Mouse (Mus musculus) liver, embryonic 13.5 days (tissue): ENCODE data around the gene Zbtb4. TPM values are rescaled to one million over a fixed set of nuclear protein-coding genes. Genes with fewer than 3 reads are reported as not detected.
A peak's percentile ranks its signal among the peaks of the same experiment; 100 is the strongest.

Source experiments
- ATAC-seq: fragments of 200-750 bp; cut with Nextera tagmentation; 2 replicates; pipeline ENCODE4 v1.8.0; 2017; ENCODE audit warnings: low read depth, mild to moderate bottlenecking, moderate number of reproducible peaks, moderate library complexity
- DNase-seq: peaks from one replicate; pipeline ENCODE4 v3.0.0; 2022
- H3K27ac ChIP-seq: fragments of 300-500 bp; sonication (generic); 2 replicates; pipeline ENCODE4 v1.5.1; 2015; ENCODE audit warnings: moderate library complexity, mild to moderate bottlenecking, inconsistent platforms
- H3K27me3 ChIP-seq: fragments of 300-500 bp; sonication (generic); 2 replicates; pipeline ENCODE4 v1.6.1; 2015; ENCODE audit warnings: mild to moderate bottlenecking, inconsistent platforms
- H3K36me3 ChIP-seq: fragments of 300-500 bp; sonication (generic); 2 replicates; pipeline ENCODE4 v1.6.1; 2015; ENCODE audit warnings: mild to moderate bottlenecking, inconsistent platforms
- H3K4me1 ChIP-seq: fragments of 300-500 bp; sonication (generic); replicated peaks from 2 replicates; pipeline ENCODE4 v1.6.1; 2015; ENCODE audit warnings: inconsistent platforms
- H3K4me2 ChIP-seq: fragments of 300-500 bp; sonication (generic); 2 replicates; pipeline ENCODE4 v1.6.1; 2015; ENCODE audit warnings: inconsistent platforms, mild to moderate bottlenecking, moderate library complexity
- H3K4me3 ChIP-seq: fragments of 300-500 bp; sonication (generic); replicated peaks from 2 replicates; pipeline ENCODE4 v1.5.1; 2015; ENCODE audit warnings: mild to moderate bottlenecking, inconsistent platforms
- H3K9ac ChIP-seq: fragments of 300-500 bp; sonication (generic); 2 replicates; pipeline ENCODE4 v1.6.1; 2015; ENCODE audit warnings: mild to moderate bottlenecking, inconsistent platforms
- H3K9me3 ChIP-seq: fragments of 300-500 bp; sonication (generic); replicated peaks from 2 replicates; pipeline ENCODE4 v1.6.1; 2016; ENCODE audit warnings: inconsistent platforms
- WGBS: fragments of 180-500 bp; shearing (Covaris S2); methylation state at CpG from one replicate; pipeline ENCODE4 v1.1.7; 2015; ENCODE audit not compliant: insufficient replicate concordance; 5-methylcytosine and 5-hydroxymethylcytosine counted together
- polyA plus RNA-seq: library from polyadenylated mRNA; unstranded; fragments of >200 nt; fragmentation: Nextera tagmentation; extraction: Ambion mirVana; gene quantifications from 2 replicates; pipeline ENCODE4 v1.2.1, GENCODE M21; 2015

Zbtb4 gene
- polyA plus RNA-seq, 1 experiment from 2014 or later, result 0.38 TPM

DNA sequence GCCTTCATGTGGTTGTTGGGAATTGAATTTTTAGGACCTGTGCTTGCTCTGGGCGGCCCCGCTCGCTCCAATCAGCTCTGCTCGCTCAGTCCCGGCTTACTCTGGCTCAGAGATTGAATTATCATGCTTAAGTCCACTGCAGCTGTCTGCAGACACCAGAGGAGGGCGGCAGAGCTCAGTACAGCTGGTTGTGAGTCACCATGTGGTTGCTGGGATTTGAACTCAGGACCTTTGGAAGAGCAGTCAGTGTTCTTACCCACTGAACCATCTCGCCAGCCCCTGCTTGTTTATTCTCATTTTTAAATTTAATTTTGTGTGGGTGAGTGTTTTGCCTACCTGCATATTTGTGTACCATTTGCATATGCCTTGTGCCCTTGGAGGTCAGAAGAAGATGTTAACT, 2.2 kb upstream of the Zbtb4 start:
- peaks cover 47% of the 10 kb centered on the region for H3K4me1 ChIP-seq
- no peak overlapping the region for H3K27ac ChIP-seq
- H3K4me2 ChIP-seq, result no peak overlapping the region
- no peaks in the 10 kb centered on the region for H3K36me3 ChIP-seq
- no peaks in the 10 kb centered on the region for H3K9me3 ChIP-seq
- ATAC-seq (no peak), DNase-seq (no peak)
- no peak overlapping the region for H3K4me3 ChIP-seq
- peaks cover 4% of the 10 kb centered on the region; the same call in 1 of the 2 replicates for H3K27me3 ChIP-seq
- WGBS, result 62% methylated on average over 7 of the region's 7 CpGs
- no peak overlapping the region for H3K9ac ChIP-seq

DNA sequence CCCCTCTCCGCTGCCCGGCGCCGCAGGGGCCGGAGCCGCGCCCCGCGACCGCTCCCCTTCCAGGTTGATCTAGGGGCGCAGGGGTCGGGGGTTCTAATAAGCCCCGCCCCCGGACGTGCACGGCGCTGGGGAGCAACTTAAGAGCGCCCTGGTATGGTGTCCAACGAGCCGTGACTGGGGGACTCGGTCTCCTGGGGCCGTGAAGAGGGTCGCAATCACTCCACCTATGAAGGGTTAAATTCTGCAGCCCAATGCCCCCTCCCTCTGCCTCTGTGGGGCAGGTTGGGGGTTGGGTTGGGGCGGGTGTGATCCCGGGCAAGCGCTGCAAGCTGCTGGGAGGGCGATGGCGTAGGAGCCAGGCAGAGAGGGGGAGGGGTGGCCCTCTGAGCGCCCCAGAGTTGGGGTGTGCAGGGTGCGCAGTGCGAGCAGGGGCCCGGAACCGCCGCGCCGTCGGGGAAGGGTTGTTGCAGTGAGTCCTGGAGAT, 456 bp downstream of the Zbtb4 start:
- peak; percentile 79 for ATAC-seq
- WGBS, result under 1% methylated on average over 37 of the region's 37 CpGs

GRCm38 (mm10) chr11:69766872-69767624, 1.3 kb downstream of the Zbtb4 start:
- no peak for DNase-seq
- Histone ChIP-seq H3K9ac (peak overlapping the region; percentile 83), H3K27ac (peak overlapping the region; percentile 72)

More for the DNA sequence above, 456 bp downstream of the Zbtb4 start:
- H3K36me3 ChIP-seq, result no peaks in the 10 kb centered on the region
- no peaks in the 10 kb centered on the region for H3K9me3 ChIP-seq
- peak overlapping the region; percentile 83 for H3K9ac ChIP-seq
- peak overlapping the region; percentile 72 for H3K27ac ChIP-seq
- peaks cover 38% of the 10 kb centered on the region for H3K4me1 ChIP-seq
- peak overlapping the region; percentile 94 for H3K4me2 ChIP-seq
- DNase-seq, result peak; percentile 52
- peaks cover 6% of the 10 kb centered on the region; the same call in 1 of the 2 replicates for H3K27me3 ChIP-seq
- H3K4me3 ChIP-seq, result peak overlapping the region; percentile 76

DNA sequence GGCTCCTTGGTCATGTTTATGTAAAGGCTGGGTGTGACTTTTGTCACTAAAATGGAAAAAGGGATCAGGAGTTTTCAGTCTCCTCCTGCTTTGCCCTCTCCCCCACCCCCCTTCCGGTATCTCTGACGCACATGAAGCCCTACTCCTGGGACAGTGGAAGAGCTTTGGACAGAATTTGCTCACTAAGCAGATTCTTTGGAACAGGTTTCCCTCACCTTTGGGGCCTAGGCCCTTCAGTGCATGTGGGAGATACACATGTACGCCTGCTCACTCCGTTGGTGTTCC, 1.9 kb downstream of the Zbtb4 start:
- no peaks in the 10 kb centered on the region for H3K36me3 ChIP-seq
- peak overlapping the region; percentile 94 for H3K4me2 ChIP-seq
- whole genome bisulfite sequencing, result 65% methylated on average over 4 of the region's 4 CpGs
- 0 out of 2 replicates have a peak overlapping the region, but pooled peaks have one; percentile 83 for H3K9ac ChIP-seq
- H3K27me3 ChIP-seq, result peaks cover 6% of the 10 kb centered on the region; the same call in 1 of the 2 replicates
- H3K4me3 ChIP-seq, result no peak overlapping the region
- H3K27ac ChIP-seq, result peak overlapping the region; percentile 51; the same call in 1 of the 2 replicates
- H3K9me3 ChIP-seq, result no peaks in the 10 kb centered on the region
- ATAC-seq, result no peak
- no peak for DNase-seq
- H3K4me1 ChIP-seq, result peaks cover 38% of the 10 kb centered on the region

More at GRCm38 (mm10) chr11:69766872-69767624, 1.3 kb downstream of the Zbtb4 start:
- H3K9me3 ChIP-seq, result no peaks in the 10 kb centered on the region
- H3K4me3 ChIP-seq, result peak overlapping the region; percentile 76
- no peaks in the 10 kb centered on the region for H3K36me3 ChIP-seq
- peaks cover 38% of the 10 kb centered on the region for H3K4me1 ChIP-seq
- H3K4me2 ChIP-seq, result peak overlapping the region; percentile 94
- 65% methylated on average over 13 of the region's 13 CpGs for WGBS
- no peak for ATAC-seq
- peaks cover 6% of the 10 kb centered on the region; the same call in 1 of the 2 replicates for H3K27me3 ChIP-seq

DNA sequence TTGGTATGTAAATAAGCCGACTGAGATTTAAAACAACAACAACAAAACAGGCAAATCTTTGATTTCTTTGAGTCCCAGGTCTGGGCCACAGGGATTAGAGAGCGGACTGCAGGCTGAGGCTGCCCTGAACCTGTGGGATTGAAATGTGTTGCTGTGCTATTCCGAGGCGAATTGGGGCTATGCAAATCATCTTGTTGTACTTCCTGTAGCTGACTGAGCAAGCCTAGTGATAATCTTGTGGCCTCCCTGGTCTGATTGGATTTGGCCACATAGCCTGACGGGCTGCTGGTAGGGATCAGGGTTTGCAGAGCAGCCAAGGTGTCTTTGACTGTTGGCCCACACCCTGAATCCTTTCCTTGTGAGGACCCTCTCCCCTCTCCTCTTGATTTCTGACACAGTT, 9.2 kb downstream of the Zbtb4 start:
- no peak overlapping the region for H3K9ac ChIP-seq
- no peaks in the 10 kb centered on the region for H3K9me3 ChIP-seq
- peaks cover 49% of the 10 kb centered on the region for H3K27me3 ChIP-seq
- WGBS, result 39% methylated on average over 5 of the region's 5 CpGs
- no peak for DNase-seq
- 0 out of 2 replicates have a peak, but pooled peaks cover 4% of the 10 kb centered on the region for H3K36me3 ChIP-seq
- ATAC-seq, result no peak
- no peak overlapping the region for H3K27ac ChIP-seq
- 0 out of 2 replicates have a peak, but pooled peaks cover 2% of the 10 kb centered on the region for H3K4me1 ChIP-seq
- H3K4me3 ChIP-seq, result no peak overlapping the region
- no peak overlapping the region for H3K4me2 ChIP-seq

- Histone ChIP-seq H3K9ac (no peak overlapping the region), H3K4me1 (no peaks in the 10 kb centered on the region), H3K27me3 (peaks cover 56% of the 10 kb centered on the region), H3K9me3 (no peaks in the 10 kb centered on the region), H3K27ac (no peak overlapping the region), H3K4me2 (no peak overlapping the region), H3K36me3 (0 out of 2 replicates have a peak, but pooled peaks cover 4% of the 10 kb centered on the region), H3K4me3 (no peak overlapping the region)
- no peak for DNase-seq
- WGBS, result 60% methylated on average over 10 of the region's 10 CpGs
- no peak for ATAC-seq
These were observed 10.0 kb downstream of the Zbtb4 start for GRCm38 (mm10) chr11:69775716-69776115.

DNA sequence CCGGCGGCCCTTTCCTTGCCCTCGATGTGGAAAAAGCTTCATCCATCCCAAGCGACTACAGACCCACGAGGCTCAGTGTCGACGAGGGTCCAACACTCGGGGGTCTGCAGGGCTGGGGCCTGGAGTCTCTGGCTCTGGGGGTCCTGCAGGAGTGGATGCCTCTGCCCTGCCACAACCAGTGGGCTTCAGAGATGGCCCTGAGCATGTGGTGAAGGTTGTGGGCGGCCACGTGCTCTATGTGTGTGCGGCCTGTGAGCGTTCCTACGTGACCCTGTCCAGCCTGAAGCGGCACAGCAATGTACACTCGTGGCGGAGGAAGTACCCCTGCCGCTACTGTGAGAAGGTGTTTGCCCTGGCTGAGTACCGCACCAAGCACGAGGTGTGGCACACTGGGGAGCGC, 10.8 kb downstream of the Zbtb4 start:
- Histone ChIP-seq H3K27ac (no peak overlapping the region), H3K4me1 (no peaks in the 10 kb centered on the region), H3K27me3 (peaks cover 59% of the 10 kb centered on the region), H3K4me3 (no peak overlapping the region), H3K4me2 (no peak overlapping the region), H3K36me3 (0 out of 2 replicates have a peak, but pooled peaks cover 4% of the 10 kb centered on the region), H3K9ac (no peak overlapping the region), H3K9me3 (no peaks in the 10 kb centered on the region)
- DNase-seq (no peak), ATAC-seq (no peak)
- WGBS, result 80% methylated on average over 20 of the region's 20 CpGs

DNA sequence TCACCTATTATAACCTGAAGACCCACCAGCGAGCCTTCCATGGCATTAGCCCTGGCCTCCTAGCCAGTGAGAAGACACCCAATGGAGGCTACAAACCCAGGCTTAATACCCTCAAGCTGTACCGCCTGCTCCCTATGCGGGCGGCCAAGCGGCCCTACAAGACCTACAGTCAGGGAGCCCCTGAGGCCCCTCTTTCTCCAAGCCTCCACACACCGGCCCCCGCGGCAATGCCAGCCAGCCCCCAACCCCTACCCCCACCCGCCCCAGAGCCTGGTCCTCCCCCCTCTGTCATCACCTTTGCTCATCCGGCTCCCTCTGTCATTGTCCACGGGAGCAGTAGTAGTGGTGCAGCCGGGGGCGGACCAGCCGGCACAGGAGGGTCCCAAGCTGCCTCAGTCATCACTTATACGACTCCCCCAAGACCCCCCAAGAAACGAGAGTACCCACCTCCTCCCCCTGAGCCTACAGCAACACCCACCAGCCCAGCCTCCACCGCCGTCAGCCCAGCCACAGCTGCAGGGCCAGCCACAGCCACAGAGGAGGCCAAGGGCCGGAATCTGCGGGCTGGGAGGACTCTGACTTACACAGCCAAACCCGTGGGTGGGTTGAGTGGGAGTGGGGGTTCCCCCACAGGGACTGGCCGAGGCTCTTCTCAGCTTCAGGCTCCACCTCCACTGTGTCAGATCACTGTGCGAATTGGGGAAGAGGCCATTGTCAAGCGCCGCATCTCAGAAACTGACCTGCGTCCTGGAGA, 12.0 kb downstream of the Zbtb4 start:
- ATAC-seq, result no peak
- no peak overlapping the region for H3K4me2 ChIP-seq

GRCm38 (mm10) chr11:69778258-69778982, 12.7 kb downstream of the Zbtb4 start:
- Histone ChIP-seq H3K4me3 (no peak overlapping the region), H3K27me3 (peaks cover 71% of the 10 kb centered on the region), H3K36me3 (0 out of 2 replicates have a peak, but pooled peaks cover 4% of the 10 kb centered on the region), H3K27ac (no peak overlapping the region), H3K4me2 (no peak overlapping the region), H3K9ac (no peak overlapping the region), H3K4me1 (no peaks in the 10 kb centered on the region), H3K9me3 (no peaks in the 10 kb centered on the region)
- 59% methylated on average over 23 of the region's 23 CpGs for WGBS
- no peak for DNase-seq
- ATAC-seq, result no peak

More for the DNA sequence above, 12.0 kb downstream of the Zbtb4 start:
- Histone ChIP-seq H3K4me3 (no peak overlapping the region), H3K36me3 (0 out of 2 replicates have a peak, but pooled peaks cover 4% of the 10 kb centered on the region), H3K4me1 (no peaks in the 10 kb centered on the region), H3K9ac (no peak overlapping the region), H3K27me3 (peaks cover 71% of the 10 kb centered on the region), H3K27ac (no peak overlapping the region), H3K9me3 (no peaks in the 10 kb centered on the region)
- DNase-seq, result no peak
- 52% methylated on average over 26 of the region's 26 CpGs for WGBS

- WGBS, result 48% methylated on average over 7 of the region's 7 CpGs
- no peak overlapping the region for H3K9ac ChIP-seq
- no peak for DNase-seq
- peaks cover 71% of the 10 kb centered on the region for H3K27me3 ChIP-seq
- no peak for ATAC-seq
- no peak overlapping the region for H3K4me3 ChIP-seq
- H3K4me1 ChIP-seq, result peaks cover under 1% of the 10 kb centered on the region
- 0 out of 2 replicates have a peak, but pooled peaks cover 4% of the 10 kb centered on the region for H3K36me3 ChIP-seq
- H3K4me2 ChIP-seq, result no peak overlapping the region
- H3K9me3 ChIP-seq, result no peaks in the 10 kb centered on the region
- no peak overlapping the region for H3K27ac ChIP-seq
These were observed 13.3 kb downstream of the Zbtb4 start for GRCm38 (mm10) chr11:69778985-69779384.

DNA sequence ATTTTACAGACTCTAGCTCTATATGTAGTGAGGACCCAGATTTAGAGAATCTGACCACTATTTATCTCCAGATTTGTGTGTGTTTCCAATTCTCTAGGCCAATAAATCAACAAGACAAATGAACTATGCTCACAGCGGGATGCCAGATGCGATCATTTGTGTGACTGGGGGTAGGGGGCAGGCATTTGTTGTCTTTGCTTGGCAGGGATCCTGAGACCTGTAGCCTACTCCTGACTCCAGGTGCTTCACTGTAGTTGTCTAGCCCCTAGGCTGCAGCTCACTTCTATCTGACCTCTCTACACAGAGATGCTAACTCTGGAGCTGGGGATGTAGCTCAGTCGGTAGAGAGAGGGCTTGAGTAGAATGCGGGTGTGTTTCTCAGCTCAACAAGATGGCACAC, 16.1 kb downstream of the Zbtb4 start:
- 31% methylated on average over 4 of the region's 4 CpGs for WGBS
- no peak for ATAC-seq
- H3K27me3 ChIP-seq, result peaks cover 54% of the 10 kb centered on the region

More for the DNA sequence above, 16.1 kb downstream of the Zbtb4 start:
- Histone ChIP-seq H3K4me3 (no peak overlapping the region), H3K9ac (no peak overlapping the region), H3K9me3 (no peaks in the 10 kb centered on the region), H3K4me1 (peaks cover 17% of the 10 kb centered on the region), H3K36me3 (no peaks in the 10 kb centered on the region), H3K4me2 (no peak overlapping the region), H3K27ac (no peak overlapping the region)
- DNase-seq, result no peak
